Mouse (Mus musculus) 416B (cell line): Measurements from ENCODE around the gene Phgr1.

Experiments
- DNase-seq: peaks from one replicate; pipeline ENCODE4 v3.0.0; 2011; ENCODE audit warnings: low read depth

The Phgr1 gene

DNA sequence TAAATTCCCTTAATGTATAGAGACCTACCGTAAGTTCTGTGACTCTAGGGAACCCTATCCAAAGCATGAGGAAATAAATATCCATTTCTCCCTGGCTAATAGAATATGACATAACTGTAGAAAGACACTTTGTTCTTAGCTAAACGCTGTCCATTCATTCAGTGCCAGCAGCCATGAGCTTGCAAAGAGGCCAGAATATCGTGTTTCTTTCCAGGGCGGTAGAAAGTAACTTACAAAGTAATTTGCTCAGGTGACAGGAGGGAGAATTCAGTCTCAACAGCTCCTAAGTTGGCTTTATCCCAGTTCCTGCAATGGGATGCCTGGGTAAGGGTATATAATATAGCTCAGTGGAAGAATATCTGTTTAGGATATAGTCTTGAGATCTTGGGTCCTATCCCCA is 51.8 kb downstream of the Phgr1 start:
- no peak for DNase-seq
